Mouse (Mus musculus) gastrocnemius, adult 2 months (tissue): ENCODE data around the gene Stx12. TPM values are rescaled to one million over a fixed set of nuclear protein-coding genes. Genes with fewer than 3 reads are reported as not detected.
A peak's percentile ranks its signal among the peaks of the same experiment; 100 is the strongest.
"Not testable (repeated sequence)": the region's sequence is repeated elsewhere in the genome, so short reads cannot be mapped to it uniquely, and the experiment has no call there.

Experiments
- DNase-seq: peaks from one replicate; pipeline ENCODE4 v3.0.0; 2022
- H3K27ac ChIP-seq: fragments of 200-600 bp; 2 replicates; pipeline ENCODE4 v1.8.1; 2022; ENCODE audit warnings: mild to moderate bottlenecking
- H3K4me3 ChIP-seq: fragments of 200-600 bp; 2 replicates; pipeline ENCODE4 v1.8.1; 2022; ENCODE audit warnings: mild to moderate bottlenecking, moderate library complexity
- CTCF ChIP-seq: fragments of 200-600 bp; IDR thresholded peaks from 2 replicates; pipeline ENCODE4 v1.8.1; 2022; ENCODE audit warnings: antibody characterized with exemption, mild to moderate bottlenecking, moderate library complexity
- intact Hi-C: fragments of 180-260 bp; cut with DNase I; formaldehyde crosslinking; loops from one replicate; pipeline ENCODE4 v1.15.1; 2025
- long read RNA-seq, 2 experiments: library from polyadenylated mRNA; stranded (forward); transcript quantifications; one replicate each; pipeline ENCODE4 v2.0.0; 2021
- total RNA-seq, 2 experiments: library from RNA; stranded (reverse); gene quantifications; 2 replicates each; pipeline ENCODE4 v1.2.3; 2021

Gene Stx12
- 10 to 100 TPM; 24.1 to 25.7 TPM for total RNA-seq
- long read RNA-seq, experiment 1, transcript Stx12-201 (9 exons, 2,934 nt) = major isoform, 33 of 34 reads
- long read RNA-seq, experiment 1, partial matches to known transcripts = 1 of 34 reads
- long read RNA-seq, experiment 1, other reads (novel, unspliced or antisense) = 0 of 34 reads
- long read RNA-seq, experiment 2, transcript Stx12-201 (9 exons, 2,934 nt) = major isoform, 47 of 50 reads
- long read RNA-seq, experiment 2, partial matches to known transcripts = 0 of 50 reads
- long read RNA-seq, experiment 2, other reads (novel, unspliced or antisense) = 3 of 50 reads

GRCm38 (mm10) chr4:132884064-132884843 lies at the start of gene Stx12:
Gene Stx12, minus strand, starts transcription at chr4:132884509.
- peak; percentile 94 for DNase-seq
- H3K4me3 ChIP-seq = peak within 1 kb of the TSS; percentile 76
- intact Hi-C loops = loop anchor here (5.0 kb wide), 1 partner anchor 38 kb away; the partner anchor contains the start of gene Fam76a
- peak within 1 kb of the TSS; percentile 90 for H3K27ac ChIP-seq
- no peak for TF ChIP-seq CTCF

- TF ChIP-seq CTCF = no peak
- intact Hi-C loops = loop anchor here (5.0 kb wide), 1 partner anchor 156 kb away; no protein-coding TSS in a partner anchor
- no peak overlapping the region for H3K4me3 ChIP-seq
- no peak for DNase-seq
- no peak overlapping the region for H3K27ac ChIP-seq
Measured at GRCm38 (mm10) chr4:132932752-132933404, 48.6 kb upstream of the Stx12 start.

GRCm38 (mm10) chr4:132930784-132931183 lies 46.5 kb upstream of the Stx12 start:
- DNase-seq = peak; percentile 41
- H3K4me3 ChIP-seq = no peak overlapping the region
- intact Hi-C loops = loop anchor here (5.0 kb wide), 1 partner anchor 153 kb away; no protein-coding TSS in a partner anchor
- no peak overlapping the region for H3K27ac ChIP-seq
- TF ChIP-seq CTCF = peak; percentile 87

- DNase-seq, H3K4me3 ChIP-seq, H3K27ac ChIP-seq: not testable (repeated sequence)
- intact Hi-C loops = loop anchor here (10.0 kb wide), 1 partner anchor 382 kb away; no protein-coding TSS in a partner anchor
Measured at GRCm38 (mm10) chr4:132926520-132926919, 42.2 kb upstream of the Stx12 start.

GRCm38 (mm10) chr4:132922558-132923008 lies 38.3 kb upstream of the Stx12 start, which contains the start of gene Fam76a:
Gene Fam76a, minus strand, starts transcription at chr4:132922558.
- intact Hi-C loops = loop anchor here (5.0 to 10.0 kb wide), 3 partner anchors 40 to 378 kb away; partner anchors contain the start of genes Ppp1r8 and Stx12
- H3K27ac ChIP-seq = peak within 1 kb of the TSS; percentile 100
- TF ChIP-seq CTCF = no peak
- DNase-seq = peak; percentile 100
- peak within 1 kb of the TSS; percentile 94 for H3K4me3 ChIP-seq

- no peak; the same call in 1 of the 2 replicates for TF ChIP-seq CTCF
- Histone ChIP-seq H3K27ac (peak overlapping the region; percentile 100), H3K4me3 (peak overlapping the region; percentile 94)
- DNase-seq = no peak
- intact Hi-C loops = loop anchor here (5.0 to 10.0 kb wide), 3 partner anchors 40 to 377 kb away; partner anchors contain the start of genes Ppp1r8 and Stx12
Measured at GRCm38 (mm10) chr4:132922061-132922530, 37.8 kb upstream of the Stx12 start.

- H3K27ac ChIP-seq = peak overlapping the region; percentile 100
- no peak for TF ChIP-seq CTCF
- no peak for DNase-seq
- intact Hi-C loops = loop anchor here (5.0 to 10.0 kb wide), 3 partner anchors 39 to 377 kb away; partner anchors contain the start of genes Ppp1r8 and Stx12
- peak overlapping the region; percentile 94 for H3K4me3 ChIP-seq
Measured at GRCm38 (mm10) chr4:132921488-132921887, 37.2 kb upstream of the Stx12 start.

GRCm38 (mm10) chr4:132920171-132920570 lies 35.9 kb upstream of the Stx12 start:
- H3K4me3 ChIP-seq = no peak overlapping the region
- no peak overlapping the region for H3K27ac ChIP-seq
- intact Hi-C loops = loop anchor here (5.0 to 10.0 kb wide), 3 partner anchors 38 to 375 kb away; partner anchors contain the start of genes Ppp1r8 and Stx12
- TF ChIP-seq CTCF = no peak
- no peak for DNase-seq

- H3K4me3 ChIP-seq, intact Hi-C loops, H3K27ac ChIP-seq, DNase-seq: not testable (repeated sequence)
Measured at GRCm38 (mm10) chr4:132918493-132918892, 34.2 kb upstream of the Stx12 start.

GRCm38 (mm10) chr4:132912156-132912555 lies 27.8 kb upstream of the Stx12 start:
- intact Hi-C loops = no loop called here
- H3K4me3 ChIP-seq = no peak overlapping the region
- TF ChIP-seq CTCF = no peak
- H3K27ac ChIP-seq = no peak overlapping the region
- no peak for DNase-seq

- no peak for DNase-seq
- no peak overlapping the region; the same call in 1 of the 2 replicates for H3K4me3 ChIP-seq
- no peak for TF ChIP-seq CTCF
- intact Hi-C loops = no loop called here
- H3K27ac ChIP-seq = peak overlapping the region; percentile 76
Measured at GRCm38 (mm10) chr4:132905843-132906360, 21.6 kb upstream of the Stx12 start.
